Mouse (Mus musculus) small intestine, adult 10 weeks (tissue): Measurements from ENCODE around the gene Zcchc12. TPM values are rescaled to one million over a fixed set of nuclear protein-coding genes. Genes with fewer than 3 reads are reported as not detected.

ENCODE experiments used
- polyA plus RNA-seq: library from polyadenylated mRNA; stranded (reverse); fragments of 350-450 nt; fragmentation: Illumina TruSeq; extraction: RNeasy Lipid Tissue Mini Kit (QIAGEN cat#74804); gene quantifications from one replicate; pipeline ENCODE4 v1.2.3, GENCODE M21; 2014; ENCODE audit warnings: low replicate concordance

Gene Zcchc12
- 1.3 TPM for polyA plus RNA-seq

DNA sequence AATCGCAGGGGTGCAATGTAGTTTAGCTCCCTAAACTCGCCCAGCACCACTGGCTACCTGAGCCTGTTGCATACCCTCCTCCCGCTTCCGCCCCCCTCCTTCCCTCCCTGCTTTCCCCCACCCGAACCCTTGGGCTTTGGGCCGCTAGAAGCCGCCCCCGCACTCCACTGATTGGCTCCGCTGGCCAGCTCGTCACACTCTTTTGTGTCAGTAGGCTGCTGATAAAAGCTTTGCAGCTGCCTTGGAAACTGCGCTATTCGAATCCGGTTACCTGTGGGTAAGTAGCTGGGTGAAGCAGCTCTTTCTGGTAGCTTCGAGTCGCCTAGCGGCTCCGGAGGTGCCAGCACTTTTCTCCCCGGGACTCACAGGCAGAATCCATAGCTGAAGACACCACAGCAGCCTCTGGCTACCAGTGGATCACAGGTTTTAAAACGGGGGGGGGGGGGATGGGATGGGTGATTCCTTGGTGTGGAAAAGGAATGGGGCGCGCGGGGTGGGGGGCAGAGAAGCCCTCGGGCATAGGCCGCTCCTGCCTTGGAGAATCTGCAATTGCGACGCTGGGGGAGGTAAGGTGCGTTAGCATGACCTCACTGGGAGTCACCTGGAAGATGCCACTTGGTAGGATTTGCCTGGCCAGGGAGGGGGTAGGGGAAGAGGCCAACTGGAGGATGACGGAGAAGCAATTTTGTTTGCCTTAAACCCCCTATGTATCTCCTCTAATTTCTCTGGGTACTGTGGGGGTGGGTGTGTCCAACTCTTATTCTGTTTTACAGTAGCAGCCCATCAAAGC lies at the start of gene Zcchc12:
TSS of gene Zcchc12 (plus strand) at position 169 of the 790 bp plus-strand sequence.

Other genes with a start within 250 kb of the Zcchc12 start
- 539 TPM for gene Il13ra1, start 83.8 kb upstream of the Zcchc12 start, polyA plus RNA-seq
- 2.4 TPM for gene Lonrf3, start 132.4 kb downstream of the Zcchc12 start, polyA plus RNA-seq
- gene Gm6268, start 205.4 kb downstream of the Zcchc12 start, polyA plus RNA-seq = not detected